Mouse (Mus musculus) activated CD4-positive, CD25-positive, alpha-beta regulatory T cell (primary cell): ENCODE measurements around the gene Zfp57. TPM values are rescaled to one million over a fixed set of nuclear protein-coding genes. Genes with fewer than 3 reads are reported as not detected.

Experiments
- polyA plus RNA-seq, 2 experiments: library from polyadenylated mRNA; unstranded; fragments of 100-300 nt; shearing (Covaris generic); gene quantifications; one replicate each; pipeline ENCODE4 v1.2.1; 2017

Gene Zfp57
- not detected for polyA plus RNA-seq

DNA sequence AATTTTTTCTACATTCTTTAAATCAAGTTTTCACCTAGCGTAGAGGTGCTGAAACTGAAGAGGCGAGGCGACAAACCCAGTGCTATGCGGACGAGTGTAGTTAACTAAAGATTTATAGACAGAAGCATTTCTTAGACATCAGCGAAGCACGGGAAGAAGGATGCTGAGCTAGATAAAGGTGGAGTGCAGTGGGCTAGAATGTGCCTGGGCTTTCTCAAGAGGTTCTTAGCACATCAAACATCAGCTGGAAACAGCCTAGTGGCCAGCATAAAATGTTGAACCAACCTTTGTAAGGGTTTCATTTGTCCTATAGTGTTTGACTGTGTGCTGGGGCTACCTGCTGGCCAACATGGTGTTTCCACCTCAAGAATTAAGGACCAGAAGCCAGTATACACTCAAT lies at the start of gene Zfp57:
Zfp57 (plus strand) TSS at position 301 of the 400 bp plus-strand sequence.

GRCm38 (mm10) chr17:36957999-36958743 lies 42.8 kb upstream of the Zfp57 start, which contains the start of the genes Znrd1 and Znrd1as:
TSS of gene Znrd1 (minus strand) at chr17:36958559.
TSS of gene Znrd1as (plus strand) at chr17:36958592.

DNA sequence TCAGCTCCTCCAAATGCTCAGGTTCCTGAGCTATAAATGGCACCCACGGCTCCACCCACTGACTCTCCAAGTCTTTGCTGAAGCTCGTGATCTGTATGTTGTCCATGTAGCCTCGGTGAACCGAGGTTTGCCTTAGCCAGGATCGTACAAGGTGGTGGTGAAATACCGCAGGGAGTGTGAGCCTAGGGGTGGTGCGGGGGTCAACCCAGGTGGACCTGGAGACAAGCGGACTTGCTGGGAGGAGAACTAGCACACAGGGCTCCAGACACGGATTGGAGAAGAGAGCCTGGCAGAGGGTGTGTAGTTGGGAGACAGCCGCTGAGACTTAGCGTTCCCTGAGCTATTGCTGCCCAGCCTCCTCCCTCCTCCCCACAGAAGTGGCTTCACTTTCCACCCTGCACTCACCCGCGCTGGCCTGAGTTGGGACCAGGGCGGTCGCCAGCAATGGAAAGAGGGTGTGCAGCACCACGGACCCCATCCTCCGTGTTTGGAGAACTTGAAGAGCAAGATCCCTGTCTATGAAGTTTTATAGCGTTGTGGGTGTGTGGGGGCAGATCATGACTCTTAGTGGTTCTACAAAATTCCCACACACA lies 19.6 kb upstream of the Zfp57 start, which contains the start of gene 2410137M14Rik:
2410137M14Rik (minus strand) TSS at position 17 of the 593 bp plus-strand sequence.

GRCm38 (mm10) chr17:36989437-36989836 lies 11.5 kb upstream of the Zfp57 start, which contains the start of gene H2-M5:
TSS of gene H2-M5 (minus strand) at chr17:36989537.

DNA sequence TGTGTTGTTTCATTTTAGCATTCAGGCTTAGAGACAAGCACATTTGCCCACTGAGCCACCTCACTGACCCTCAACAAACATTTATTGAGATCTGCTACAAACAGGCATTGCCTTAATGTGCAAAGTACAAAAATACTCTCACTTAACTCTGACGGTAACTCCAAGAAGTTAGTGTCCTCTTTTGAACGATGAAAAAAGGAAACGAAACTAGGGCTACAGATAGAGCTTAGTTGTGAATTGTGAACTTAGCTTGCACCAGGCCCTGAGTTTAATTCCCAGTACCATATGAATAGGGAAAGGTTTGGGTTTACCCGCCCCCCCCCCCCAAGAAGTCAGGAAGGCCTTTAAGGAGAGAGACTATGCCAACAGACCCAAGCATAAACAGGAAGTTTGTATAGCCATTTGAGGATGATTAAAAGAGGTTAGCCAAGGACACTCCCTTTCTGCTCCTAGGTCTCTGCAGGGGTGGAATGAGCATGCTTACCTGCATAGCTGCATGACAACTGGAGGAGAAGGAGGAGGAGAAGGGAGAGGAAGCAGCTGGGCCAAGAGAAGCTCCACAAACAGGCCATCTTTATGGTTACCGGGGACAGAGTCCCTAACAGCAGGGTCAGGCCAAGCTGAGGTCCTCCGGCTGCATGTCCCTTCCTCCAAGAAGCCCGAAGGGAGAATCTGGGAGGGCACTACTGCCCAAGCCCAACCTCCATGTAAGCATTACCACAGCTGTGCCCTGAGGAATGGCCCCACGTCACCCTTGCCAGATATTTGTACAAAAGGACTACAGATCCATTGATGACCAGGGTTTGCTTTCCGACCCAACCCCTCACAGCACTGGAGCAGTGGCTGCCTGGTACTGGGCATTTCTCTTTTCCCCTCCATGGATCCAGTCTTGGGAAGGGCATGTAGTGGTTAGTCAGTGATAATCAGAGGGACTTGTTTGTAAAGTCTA lies 21.9 kb downstream of the Zfp57 start, which contains the start of gene Mog:
Mog (minus strand) TSS at position 771 of the 949 bp plus-strand sequence.

GRCm38 (mm10) chr17:37045611-37046311 lies 44.8 kb downstream of the Zfp57 start, which contains the start of gene Gabbr1:
TSS of gene Gabbr1 (plus strand) at chr17:37045966.

Other genes starting within 250 kb of the Zfp57 start
- not detected for gene H2-M10.5, start 228.3 kb upstream of the Zfp57 start, polyA plus RNA-seq
- gene H2-M10.6, start 189.0 kb upstream of the Zfp57 start, polyA plus RNA-seq, result not detected
- gene Trim26, start 164.0 kb upstream of the Zfp57 start, polyA plus RNA-seq, result 100 to 1,000 TPM; 102 to 109 TPM
- gene Trim15, start 134.0 kb upstream of the Zfp57 start, polyA plus RNA-seq, result under 1 TPM; 0.47 to 0.57 TPM
- gene Trim10, start 131.6 kb upstream of the Zfp57 start, polyA plus RNA-seq, result under 1 TPM in 1 of 2 experiments, not detected in 1; 0.10 TPM
- not detected for gene Trim40, start 111.0 kb upstream of the Zfp57 start, polyA plus RNA-seq
- under 1 TPM in 1 of 2 experiments, not detected in 1; 0.15 TPM for gene Trim31, start 103.0 kb upstream of the Zfp57 start, polyA plus RNA-seq
- gene Rnf39, start 58.2 kb upstream of the Zfp57 start, polyA plus RNA-seq, result under 1 TPM in 1 of 2 experiments, not detected in 1; 0.38 TPM
- 100 to 1,000 TPM; 141 to 146 TPM for gene Ppp1r11, start 49.4 kb upstream of the Zfp57 start, polyA plus RNA-seq
- gene Znrd1, start 42.6 kb upstream of the Zfp57 start, polyA plus RNA-seq, result 10 to 100 TPM; 76.7 to 88.4 TPM
- 1 to 10 TPM; 2.8 to 2.9 TPM for gene Znrd1as, start 42.6 kb upstream of the Zfp57 start, polyA plus RNA-seq
- under 1 TPM; 0.23 to 0.41 TPM for gene 2410137M14Rik, start 19.9 kb upstream of the Zfp57 start, polyA plus RNA-seq
- under 1 TPM in 1 of 2 experiments, not detected in 1; 0.12 TPM for gene H2-M5, start 11.6 kb upstream of the Zfp57 start, polyA plus RNA-seq
- gene Mog, start 22.2 kb downstream of the Zfp57 start, polyA plus RNA-seq, result not detected
- 10 to 100 TPM; 10.7 to 14.6 TPM for gene Gabbr1, start 44.8 kb downstream of the Zfp57 start, polyA plus RNA-seq
- not detected for gene Olfr90, start 87.3 kb downstream of the Zfp57 start, polyA plus RNA-seq
- under 1 TPM in 1 of 2 experiments, not detected in 1; 0.21 TPM for gene Olfr91, start 97.1 kb downstream of the Zfp57 start, polyA plus RNA-seq
- not detected for gene Olfr92, start 118.9 kb downstream of the Zfp57 start, polyA plus RNA-seq
- not detected for gene Olfr93, start 160.3 kb downstream of the Zfp57 start, polyA plus RNA-seq
- gene Ubd, start 192.7 kb downstream of the Zfp57 start, polyA plus RNA-seq, result 1 to 10 TPM in 1 of 2 experiments, under 1 TPM in 1; 0.52 to 2.0 TPM
- not detected for gene Olfr94, start 199.8 kb downstream of the Zfp57 start, polyA plus RNA-seq
- not detected for gene Olfr95, start 212.0 kb downstream of the Zfp57 start, polyA plus RNA-seq
- not detected for gene Olfr96, start 219.0 kb downstream of the Zfp57 start, polyA plus RNA-seq
- not detected for gene Olfr97, start 236.2 kb downstream of the Zfp57 start, polyA plus RNA-seq